Mouse (Mus musculus) megakaryocyte, embryonic 14.5 days (primary cell): ENCODE results near the gene Phf21a. TPM values are rescaled to one million over a fixed set of nuclear protein-coding genes. Genes with fewer than 3 reads are reported as not detected.

Experiments used
- H3K27me3 ChIP-seq: replicated peaks from 2 replicates; pipeline ENCODE3; 2012; ENCODE audit warnings: inconsistent platforms
- H3K36me3 ChIP-seq: replicated peaks from 2 replicates; pipeline ENCODE3; 2012; ENCODE audit warnings: low read length, inconsistent platforms, mixed read lengths
- H3K4me1 ChIP-seq: 2 replicates; pipeline ENCODE4 v1.6.1; 2012; ENCODE audit warnings: inconsistent platforms
- H3K4me3 ChIP-seq: replicated peaks from 2 replicates; pipeline ENCODE3; 2012; ENCODE audit warnings: moderate library complexity, mild to moderate bottlenecking, inconsistent platforms
- H3K9me3 ChIP-seq: 2 replicates; pipeline ENCODE4 v1.6.1; 2012; ENCODE audit warnings: inconsistent platforms
- FLI1 ChIP-seq: IDR thresholded peaks from 2 replicates; pipeline ENCODE4 v1.6.1; 2012; ENCODE audit warnings: low read length, inconsistent platforms, mixed read lengths
- GATA1 ChIP-seq: IDR thresholded peaks from 3 replicates; pipeline ENCODE4 v1.6.1; 2012; ENCODE audit warnings: mixed read lengths, low read length, inconsistent platforms, borderline replicate concordance
- polyA plus RNA-seq: library from polyadenylated mRNA; stranded (reverse); fragments of >175 nt; gene quantifications from 2 replicates; pipeline ENCODE4 v1.2.3, GENCODE M21; 2012; ENCODE audit warnings: low replicate concordance; ENCODE audit not compliant: insufficient read depth

The Phf21a gene
- 19.0 and 41.1 TPM in 2 replicates for polyA plus RNA-seq

GRCm38 (mm10) chr2:92092817-92093216, at the start of gene Phf21a:
Gene Phf21a (plus strand): TSS chr2:92093117.
- Histone ChIP-seq H3K27me3 (peaks cover 31% of the 10 kb centered on the region), H3K36me3 (no peaks in the 10 kb centered on the region), H3K4me3 (no peak within 1 kb of the TSS), H3K4me1 (no peaks in the 10 kb centered on the region), H3K9me3 (peaks cover 14% of the 10 kb centered on the region)
- TF ChIP-seq FLI1 = no peak
- TF ChIP-seq GATA1 = no peak

- Histone ChIP-seq H3K36me3 (no peaks in the 10 kb centered on the region), H3K27me3 (peaks cover 51% of the 10 kb centered on the region), H3K4me1 (peaks cover 8% of the 10 kb centered on the region), H3K9me3 (peaks cover 3% of the 10 kb centered on the region; the same call in 1 of the 2 replicates), H3K4me3 (no peak overlapping the region)
- TF ChIP-seq GATA1 = no peak
- TF ChIP-seq FLI1 = no peak
Observed at GRCm38 (mm10) chr2:92043285-92043684, 49.6 kb upstream of the Phf21a start.

- H3K4me1 ChIP-seq = peaks cover 14% of the 10 kb centered on the region
- no peaks in the 10 kb centered on the region for H3K36me3 ChIP-seq
- H3K9me3 ChIP-seq = no peaks in the 10 kb centered on the region
- TF ChIP-seq FLI1 (no peak), GATA1 (no peak)
- H3K4me3 ChIP-seq = no peak overlapping the region
- H3K27me3 ChIP-seq = peaks cover 73% of the 10 kb centered on the region
Observed at GRCm38 (mm10) chr2:92047601-92048000, 45.3 kb upstream of the Phf21a start.

GRCm38 (mm10) chr2:92048034-92048690, 44.8 kb upstream of the Phf21a start:
- TF ChIP-seq GATA1 (no peak), FLI1 (no peak)
- H3K27me3 ChIP-seq = peaks cover 73% of the 10 kb centered on the region
- H3K4me1 ChIP-seq = peaks cover 14% of the 10 kb centered on the region
- no peak overlapping the region for H3K4me3 ChIP-seq
- no peaks in the 10 kb centered on the region for H3K36me3 ChIP-seq
- H3K9me3 ChIP-seq = no peaks in the 10 kb centered on the region

- Histone ChIP-seq H3K4me1 (peaks cover 27% of the 10 kb centered on the region), H3K36me3 (no peaks in the 10 kb centered on the region), H3K4me3 (no peak overlapping the region), H3K27me3 (peaks cover 76% of the 10 kb centered on the region), H3K9me3 (no peaks in the 10 kb centered on the region)
- TF ChIP-seq FLI1 (no peak), GATA1 (no peak)
Observed at GRCm38 (mm10) chr2:92052188-92052587, 40.7 kb upstream of the Phf21a start.

- no peak overlapping the region for H3K4me3 ChIP-seq
Observed at GRCm38 (mm10) chr2:92052754-92053153, 40.2 kb upstream of the Phf21a start.

GRCm38 (mm10) chr2:92055101-92055813, 37.7 kb upstream of the Phf21a start:
- H3K9me3 ChIP-seq = no peaks in the 10 kb centered on the region
- peak overlapping the region; percentile 91 for H3K4me3 ChIP-seq
- TF ChIP-seq FLI1 (no peak), GATA1 (no peak)
- H3K4me1 ChIP-seq = peaks cover 38% of the 10 kb centered on the region
- peaks cover 63% of the 10 kb centered on the region for H3K27me3 ChIP-seq
- no peaks in the 10 kb centered on the region for H3K36me3 ChIP-seq

More at GRCm38 (mm10) chr2:92052754-92053153, 40.2 kb upstream of the Phf21a start:
- no peak for TF ChIP-seq GATA1
- no peak for TF ChIP-seq FLI1
- peaks cover 72% of the 10 kb centered on the region for H3K27me3 ChIP-seq
- no peaks in the 10 kb centered on the region for H3K9me3 ChIP-seq
- H3K36me3 ChIP-seq = no peaks in the 10 kb centered on the region
- H3K4me1 ChIP-seq = peaks cover 23% of the 10 kb centered on the region

GRCm38 (mm10) chr2:92055831-92056236, 37.1 kb upstream of the Phf21a start:
- peaks cover 38% of the 10 kb centered on the region for H3K4me1 ChIP-seq
- no peaks in the 10 kb centered on the region for H3K36me3 ChIP-seq
- H3K27me3 ChIP-seq = peaks cover 64% of the 10 kb centered on the region
- no peaks in the 10 kb centered on the region for H3K9me3 ChIP-seq
- TF ChIP-seq FLI1 (no peak), GATA1 (no peak)
- peak overlapping the region; percentile 91 for H3K4me3 ChIP-seq

- TF ChIP-seq FLI1 = no peak
- peaks cover 38% of the 10 kb centered on the region for H3K4me1 ChIP-seq
- H3K36me3 ChIP-seq = no peaks in the 10 kb centered on the region
- H3K9me3 ChIP-seq = no peaks in the 10 kb centered on the region
- H3K4me3 ChIP-seq = no peak overlapping the region
- peaks cover 60% of the 10 kb centered on the region for H3K27me3 ChIP-seq
Observed at GRCm38 (mm10) chr2:92056760-92057159, 36.2 kb upstream of the Phf21a start.

GRCm38 (mm10) chr2:92058469-92058868, 34.4 kb upstream of the Phf21a start:
- Histone ChIP-seq H3K4me3 (peak overlapping the region; percentile 90), H3K9me3 (no peaks in the 10 kb centered on the region), H3K36me3 (no peaks in the 10 kb centered on the region), H3K4me1 (peaks cover 38% of the 10 kb centered on the region), H3K27me3 (peaks cover 57% of the 10 kb centered on the region)
- TF ChIP-seq FLI1 = no peak
- no peak for TF ChIP-seq GATA1
